Mouse (Mus musculus) regulatory T cell (primary cell): Measurements from ENCODE around the gene Adamtsl3.

Experiments used
- in situ Hi-C: fragments of 300-600 bp; cut with MboI, MseI; formaldehyde crosslinking; loops from one replicate; pipeline ENCODE4 v1.15.1; 2025; ENCODE audit warnings: high pct_unique_total_duplicates

The Adamtsl3 gene

GRCm38 (mm10) chr7:82422561-82422960 is 87.1 kb downstream of the Adamtsl3 start:
- in situ Hi-C loops = no loop called here

GRCm38 (mm10) chr7:82423602-82424001 is 88.1 kb downstream of the Adamtsl3 start:
- in situ Hi-C loops = no loop called here

GRCm38 (mm10) chr7:82424281-82424680 is 88.8 kb downstream of the Adamtsl3 start:
- in situ Hi-C loops = no loop called here

- in situ Hi-C loops = no loop called here
Measured at GRCm38 (mm10) chr7:82425374-82425773, 89.9 kb downstream of the Adamtsl3 start.

- in situ Hi-C loops = no loop called here
Measured at GRCm38 (mm10) chr7:82429447-82429846, 94.0 kb downstream of the Adamtsl3 start.

GRCm38 (mm10) chr7:82431572-82431971 is 96.1 kb downstream of the Adamtsl3 start:
- in situ Hi-C loops = no loop called here

GRCm38 (mm10) chr7:82433226-82433625 is 97.7 kb downstream of the Adamtsl3 start:
- in situ Hi-C loops = no loop called here

GRCm38 (mm10) chr7:82458376-82458775 is 122.9 kb downstream of the Adamtsl3 start:
- in situ Hi-C loops = no loop called here

- in situ Hi-C loops = no loop called here
Measured at GRCm38 (mm10) chr7:82462921-82463523, 127.5 kb downstream of the Adamtsl3 start.

GRCm38 (mm10) chr7:82464364-82464763 is 128.9 kb downstream of the Adamtsl3 start:
- in situ Hi-C loops = no loop called here

GRCm38 (mm10) chr7:82465437-82465836 is 129.9 kb downstream of the Adamtsl3 start:
- in situ Hi-C loops = no loop called here

- in situ Hi-C loops = no loop called here
Measured at GRCm38 (mm10) chr7:82476441-82477221, 141.1 kb downstream of the Adamtsl3 start.

GRCm38 (mm10) chr7:82478461-82478860 is 143.0 kb downstream of the Adamtsl3 start:
- in situ Hi-C loops = no loop called here

GRCm38 (mm10) chr7:82478861-82479755 is 143.6 kb downstream of the Adamtsl3 start:
- in situ Hi-C loops = no loop called here

- in situ Hi-C loops = no loop called here
Measured at GRCm38 (mm10) chr7:82483426-82483825, 147.9 kb downstream of the Adamtsl3 start.

GRCm38 (mm10) chr7:82484834-82485233 is 149.3 kb downstream of the Adamtsl3 start:
- in situ Hi-C loops = no loop called here

GRCm38 (mm10) chr7:82485344-82485954 is 150.0 kb downstream of the Adamtsl3 start:
- in situ Hi-C loops = no loop called here

- in situ Hi-C loops = no loop called here
Measured at GRCm38 (mm10) chr7:82491018-82491417, 155.5 kb downstream of the Adamtsl3 start.

- in situ Hi-C loops = no loop called here
Measured at GRCm38 (mm10) chr7:82492881-82493280, 157.4 kb downstream of the Adamtsl3 start.

- in situ Hi-C loops = no loop called here
Measured at GRCm38 (mm10) chr7:82494220-82494619, 158.7 kb downstream of the Adamtsl3 start.

- in situ Hi-C loops = no loop called here
Measured at GRCm38 (mm10) chr7:82497064-82497463, 161.6 kb downstream of the Adamtsl3 start.

- in situ Hi-C loops = no loop called here
Measured at GRCm38 (mm10) chr7:82501306-82501705, 165.8 kb downstream of the Adamtsl3 start.
